In the genomic region with DNA sequence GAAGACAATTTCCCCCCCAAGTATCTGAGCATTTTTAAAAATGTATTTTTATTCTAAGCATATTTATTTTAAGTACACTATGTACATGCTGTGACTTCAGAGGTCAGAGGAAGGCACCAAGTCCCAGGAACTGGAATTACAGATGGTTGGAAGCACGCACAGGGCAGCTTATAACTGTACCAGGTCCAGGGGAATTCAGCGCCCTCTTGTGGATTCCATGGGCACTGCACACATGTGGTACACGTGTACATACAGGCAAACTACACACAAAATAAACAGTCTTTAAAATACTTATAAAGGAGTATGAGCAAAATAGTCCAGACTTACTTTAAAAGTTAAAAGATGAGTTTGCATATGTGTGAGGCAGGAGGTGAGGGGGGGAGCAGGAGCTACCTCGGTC, we compare ENCODE assay signal across 11 mouse cellular contexts. TPM values are rescaled to one million over a fixed set of nuclear protein-coding genes. Genes with fewer than 3 reads are reported as not detected.
A peak's percentile ranks its signal among the peaks of the same experiment; 100 is the strongest.
DNase-seq lines count a peak whose midpoint lies in the region; ATAC-seq and TF ChIP-seq lines count a peak whose summit lies in the region.
"Had no signal": no experiment of that assay in that cellular context is flagged by ENCODE, and none has a peak within 500 bp of the region (broad histone marks: within the 10 kb centered on the region; RNA-seq: fewer than 3 reads in every experiment).

No protein-coding gene starts in this region.

- peak; percentile 27; the same call in 1 of the 2 replicates for TF ChIP-seq CTCF in gastrocnemius, adult 2 months (IDR thresholded peaks at IDR 0.05)
- TF ChIP-seq CTCF in lung, postnatal 0 days (IDR thresholded peaks at IDR 0.05) = peak; percentile 40
- peak; percentile 31 to 61 (median 47); a peak in 5 of 6 replicates for TF ChIP-seq CTCF in MEL (IDR thresholded peaks at IDR 0.05 in 2 of 3, conservative IDR thresholded peaks at IDR 0.05 in 1 of 3; ENCODE audit: control insufficient read depth in 1 of 3, insufficient read depth in 1 of 3, low read depth in 2 of 3, low read length in 3 of 3, poor library complexity in 1 of 3, severe bottlenecking in 1 of 3)

- intact Hi-C loops in gastrocnemius, adult 2 months (cut with DNase I) = loop anchor here (10.0 kb wide), 1 partner anchor 281 kb away; no protein-coding TSS in a partner anchor

- no peak overlapping the region for H3K27ac ChIP-seq in gastrocnemius, adult 2 months
- no peak overlapping the region for H3K27ac ChIP-seq in lung, postnatal 0 days (ENCODE audit: low read length)
- no peak overlapping the region for H3K27ac ChIP-seq in MEL (ENCODE audit: control insufficient read depth, low read depth, low read length)
- H3K27ac ChIP-seq: heart, embryonic 15.5 days had no signal

- TF ChIP-seq RAD21 in MEL (IDR thresholded peaks at IDR 0.05; ENCODE audit: low read depth, low read length) = no peak; the same call in 1 of the 2 replicates

- WGBS in lung, postnatal 0 days = 79% methylated on average over 4 of the region's 4 CpGs

- no peak overlapping the region for H3K9ac ChIP-seq in lung, postnatal 0 days (replicated peaks; ENCODE audit: low read depth)
- no peak overlapping the region for H3K9ac ChIP-seq in MEL (ENCODE audit: control insufficient read depth, low read depth, low read length, poor library complexity, severe bottlenecking)
- H3K9ac ChIP-seq: heart, embryonic 15.5 days had no signal

- H3K4me2 ChIP-seq in lung, postnatal 0 days (replicated peaks; ENCODE audit: low read depth, low read length) = no peak overlapping the region
- H3K4me2 ChIP-seq: heart, embryonic 15.5 days had no signal

- TF ChIP-seq EP300 in lung, postnatal 0 days (IDR thresholded peaks at IDR 0.05) = no peak
- TF ChIP-seq EP300 in MEL (IDR thresholded peaks at IDR 0.05; ENCODE audit: low read depth in 1 of 2, low read length in 2 of 2) = no peak

- H3K27me3 ChIP-seq in lung, postnatal 0 days (replicated peaks; ENCODE audit: insufficient read depth, low read length) = no peaks in the 10 kb centered on the region
- no peaks in the 10 kb centered on the region for H3K27me3 ChIP-seq in MEL (ENCODE audit: control insufficient read depth in 1 of 2, insufficient read depth in 2 of 2, low read length in 2 of 2)
- H3K27me3 ChIP-seq: heart, embryonic 15.5 days had no signal

- TF ChIP-seq POLR2A in MEL (IDR thresholded peaks at IDR 0.05; ENCODE audit: control insufficient read depth in 1 of 2, insufficient read depth in 1 of 2, low read depth in 1 of 2, low read length in 2 of 2, poor library complexity in 1 of 2) = no peak

- no peak for ATAC-seq in lung, postnatal 0 days

- no peaks in the 10 kb centered on the region for H3K9me3 ChIP-seq in lung, postnatal 0 days (ENCODE audit: low read length)
- no peaks in the 10 kb centered on the region for H3K9me3 ChIP-seq in MEL (replicated peaks; ENCODE audit: insufficient read depth, low read length)
- H3K9me3 ChIP-seq: heart, embryonic 15.5 days had no signal

- H3K36me3 ChIP-seq in lung, postnatal 0 days (ENCODE audit: insufficient read depth, low read length) = no peaks in the 10 kb centered on the region
- H3K36me3 ChIP-seq in MEL (ENCODE audit: control insufficient read depth in 1 of 2, insufficient read depth in 2 of 2, low read length in 2 of 2) = no peaks in the 10 kb centered on the region
- H3K36me3 ChIP-seq: G1E; heart, embryonic 15.5 days had no signal

- no peak for DNase-seq in gastrocnemius, adult 2 months
- no peak for DNase-seq in gastrocnemius, postnatal 10 days
- no peak for DNase-seq in lung, postnatal 0 days (ENCODE audit: low spot score)
- DNase-seq in lung, postnatal 25 days (ENCODE audit: low spot score) = no peak
- peak; percentile 19 for DNase-seq in MEL (ENCODE audit: low read depth, low spot score)
- peak; percentile 42 for DNase-seq in retina, embryonic 14.5 days (ENCODE audit: low spot score)
- no peak for DNase-seq in layer of hippocampus, adult 9-11 months
- no peak for DNase-seq in urinary bladder, postnatal 14 days (ENCODE audit: low spot score)

- H3K4me1 ChIP-seq in lung, postnatal 0 days (ENCODE audit: insufficient read depth, low read depth, low read length) = no peaks in the 10 kb centered on the region; the same call in 1 of the 2 replicates
- no peaks in the 10 kb centered on the region for H3K4me1 ChIP-seq in MEL (ENCODE audit: control insufficient read depth in 1 of 2, insufficient read depth in 2 of 2, low read length in 2 of 2)

- no peak overlapping the region for H3K4me3 ChIP-seq in gastrocnemius, adult 2 months
- no peak overlapping the region for H3K4me3 ChIP-seq in lung, postnatal 0 days (ENCODE audit: low read depth, low read length)
- no peak overlapping the region for H3K4me3 ChIP-seq in MEL (ENCODE audit: control insufficient read depth in 1 of 2, insufficient read depth in 1 of 2, low read depth in 2 of 2, low read length in 2 of 2)
- H3K4me3 ChIP-seq: heart, embryonic 15.5 days; megakaryocyte, embryonic 14.5 days had no signal

- no peaks in the 10 kb centered on the region for H3K79me2 ChIP-seq in MEL (ENCODE audit: control insufficient read depth, insufficient read depth, low read length, poor library complexity)

TF ChIP-seq in MEL, 35 proteins besides CTCF, POLR2A, EP300 and RAD21:
- TF ChIP-seq CHD1 (IDR thresholded peaks at IDR 0.05; ENCODE audit: low read depth, low read length) (no peak), ZMIZ1 (IDR thresholded peaks at IDR 0.05; ENCODE audit: low read depth, low read length) (no peak), KAT2A (conservative IDR thresholded peaks at IDR 0.05; ENCODE audit: low read depth, low read length) (no peak), ETS1 (IDR thresholded peaks at IDR 0.05; ENCODE audit: low read depth, low read length) (no peak), TBP (IDR thresholded peaks at IDR 0.05; ENCODE audit: low read depth, low read length) (no peak), CHD2 (IDR thresholded peaks at IDR 0.05; ENCODE audit: low read length) (no peak)
TF ChIP-seq in MEL: peak in this region for 0.

RNA-seq across cellular contexts. Expression of a gene that starts 45.5 kb away (rescaled TPM):
- under 1 TPM; 0.15 to 0.50 TPM for total RNA-seq in gastrocnemius, adult 2 months (2021)
- total RNA-seq in gastrocnemius, postnatal 10 days (2021) = 1 to 10 TPM in 1 of 2 experiments, under 1 TPM in 1; 0.63 to 1.8 TPM
- polyA plus RNA-seq in lung, postnatal 0 days (2015; fragmentation: Nextera tagmentation; extraction: Ambion mirVana) = 5.0 and 5.6 TPM in 2 replicates
- not detected in 2 replicates for total RNA-seq in MEL (2012; rRNA removed)
- not detected for polyA plus RNA-seq in MEL (2012; ENCODE audit: insufficient read depth in 1 of 2, insufficient read length in 2 of 2, low read depth in 1 of 2, low replicate concordance in 2 of 2, missing spikeins in 1 of 2)
- polyA plus RNA-seq: G1E had no signal

Comparison
In these comparisons a context has a peak if more than half of its experiments do, and no peak if none do; other contexts are left out.
1. DNase-seq: peak in MEL (single experiment) and retina, embryonic 14.5 days (single experiment); none in gastrocnemius, adult 2 months (single experiment), gastrocnemius, postnatal 10 days (single experiment), lung, postnatal 0 days (single experiment), lung, postnatal 25 days (single experiment), layer of hippocampus, adult 9-11 months (single experiment) and urinary bladder, postnatal 14 days (single experiment).
2. Peak in every context shown above with its lines, with median percentiles within 50 percentile points of each other: CTCF ChIP-seq.